Mouse (Mus musculus) heart, postnatal 36 days (tissue): Measurements from ENCODE around the gene Pnrc2. TPM values are rescaled to one million over a fixed set of nuclear protein-coding genes. Genes with fewer than 3 reads are reported as not detected.

Experiments used
- DNase-seq, 2 experiments: peaks; one replicate each; pipeline ENCODE4 v3.0.0; 2021 to 2022
- intact Hi-C: fragments of 180-260 bp; cut with DNase I; formaldehyde crosslinking; loops from one replicate; pipeline ENCODE4 v1.15.1; 2025
- total RNA-seq, 2 experiments: library from RNA; stranded (reverse); gene quantifications; 2 replicates each; pipeline ENCODE4 v1.2.3; 2021

Pnrc2 gene
- total RNA-seq, 2 experiments from 2014 or later = 59.2 to 63.5 TPM

GRCm38 (mm10) chr4:135838925-135839292, 34.7 kb downstream of the Pnrc2 start:
- intact Hi-C loops = loop anchor here (5.0 kb wide), 1 partner anchor 37 kb away; no protein-coding TSS in a partner anchor
- DNase-seq = peak in 1 of 2 experiments; percentile 29

GRCm38 (mm10) chr4:135834124-135834717, 39.4 kb downstream of the Pnrc2 start:
- intact Hi-C loops = no loop called here
- DNase-seq = no peak

- no peak for DNase-seq
- intact Hi-C loops = no loop called here
Measured at GRCm38 (mm10) chr4:135833301-135834123, 40.1 kb downstream of the Pnrc2 start.

GRCm38 (mm10) chr4:135832070-135832469, 41.6 kb downstream of the Pnrc2 start:
- intact Hi-C loops = no loop called here
- peak in 1 of 2 experiments; percentile 36 for DNase-seq

GRCm38 (mm10) chr4:135828491-135828890, 45.2 kb downstream of the Pnrc2 start:
- intact Hi-C loops = loop anchor here (2.0 kb wide), 1 partner anchor 26 kb away; the partner anchor contains the start of gene Srsf10
- peak; percentile 72 to 75 for DNase-seq

GRCm38 (mm10) chr4:135824254-135824653, 49.4 kb downstream of the Pnrc2 start:
- no peak for DNase-seq
- intact Hi-C loops = loop anchor here (5.0 kb wide), 1 partner anchor 53 kb away; no protein-coding TSS in a partner anchor

GRCm38 (mm10) chr4:135823298-135823697, 50.4 kb downstream of the Pnrc2 start:
- intact Hi-C loops = loop anchor here (5.0 kb wide), 1 partner anchor 54 kb away; no protein-coding TSS in a partner anchor
- DNase-seq = no peak

GRCm38 (mm10) chr4:135821772-135822171, 51.9 kb downstream of the Pnrc2 start:
- intact Hi-C loops = loop anchor here (5.0 kb wide), 1 partner anchor 56 kb away; no protein-coding TSS in a partner anchor
- DNase-seq = no peak

Other genes with a start within 250 kb of the Pnrc2 start
- gene Ifnlr1, start 187.6 kb downstream of the Pnrc2 start, total RNA-seq = 1 to 10 TPM; 3.1 to 3.5 TPM
- gene Il22ra1, start 145.7 kb downstream of the Pnrc2 start, total RNA-seq = under 1 TPM; 0.27 to 0.69 TPM
- under 1 TPM; 0.86 to 0.95 TPM for gene Myom3, start 114.1 kb downstream of the Pnrc2 start, total RNA-seq
- gene Srsf10, start 18.1 kb downstream of the Pnrc2 start, total RNA-seq = 10 to 100 TPM; 37.1 to 45.6 TPM
- gene Cnr2, start 21.5 kb upstream of the Pnrc2 start, total RNA-seq = under 1 TPM; 0.49 to 0.50 TPM
- gene Fuca1, start 46.9 kb upstream of the Pnrc2 start, total RNA-seq = 10 to 100 TPM; 31.0 to 31.4 TPM
- gene Hmgcl, start 72.6 kb upstream of the Pnrc2 start, total RNA-seq = 10 to 100 TPM; 72.7 to 86.8 TPM
- 1 to 10 TPM in 1 of 2 experiments, under 1 TPM in 1; 0.94 to 1.9 TPM for gene Gale, start 89.9 kb upstream of the Pnrc2 start, total RNA-seq
- gene Lypla2, start 98.8 kb upstream of the Pnrc2 start, total RNA-seq = 10 to 100 TPM; 33.3 to 34.7 TPM
- 10 to 100 TPM; 19.8 to 22.2 TPM for gene Pithd1, start 113.4 kb upstream of the Pnrc2 start, total RNA-seq
- gene Eloa, start 147.9 kb upstream of the Pnrc2 start, total RNA-seq = 10 to 100 TPM; 34.6 to 36.2 TPM
- 100 to 1,000 TPM; 239 to 270 TPM for gene Rpl11, start 179.6 kb upstream of the Pnrc2 start, total RNA-seq